Mouse (Mus musculus) adrenal gland, adult 18-20 months (tissue): Measurements from ENCODE around the gene Rrnad1. TPM values are rescaled to one million over a fixed set of nuclear protein-coding genes. Genes with fewer than 3 reads are reported as not detected.
A peak's percentile ranks its signal among the peaks of the same experiment; 100 is the strongest.

Experiments
- DNase-seq, 2 experiments: peaks; one replicate each; pipeline ENCODE4 v3.0.0; 2021 to 2022; ENCODE audit warnings: low spot score in 2 of 2
- total RNA-seq, 2 experiments: library from RNA; stranded (reverse); gene quantifications; 1 replicate in 1 of 2; 2 replicates in 1 of 2; pipeline ENCODE4 v1.2.3; 2021

The Rrnad1 gene
- total RNA-seq, 2 experiments from 2014 or later, result 14.7 to 21.9 TPM

DNA sequence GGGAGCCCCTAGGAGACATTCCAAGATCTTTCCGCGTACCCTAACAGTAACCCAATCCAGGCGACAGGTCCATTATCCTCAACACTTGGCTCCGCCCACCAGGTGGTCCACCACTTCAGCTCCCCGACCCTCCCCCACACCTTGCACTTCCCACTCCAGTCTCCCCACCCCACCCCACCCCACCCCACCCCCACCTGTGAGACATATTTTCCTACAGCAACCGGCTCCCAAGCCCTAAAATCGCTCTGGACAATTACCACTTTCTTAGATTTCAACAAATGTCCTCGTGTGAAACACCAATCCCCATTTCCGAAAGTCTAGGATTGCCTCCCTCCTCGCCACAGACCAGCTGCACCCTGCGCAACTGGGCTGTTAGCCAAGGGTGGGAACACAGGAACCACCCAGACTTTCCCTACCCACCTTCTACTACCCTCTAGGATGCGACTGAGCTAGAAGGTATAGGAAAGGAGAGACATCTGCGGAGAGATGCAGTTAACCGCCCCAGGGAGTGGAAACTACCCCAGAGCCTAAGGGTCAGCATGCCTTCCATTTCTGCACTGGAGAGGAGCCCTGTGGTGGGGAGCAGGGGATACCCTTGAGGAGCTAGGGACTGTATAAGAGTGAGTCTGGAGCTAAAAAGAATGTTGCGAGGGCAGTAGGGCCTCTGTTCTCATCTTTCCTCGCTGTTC, 18.9 kb upstream of the Rrnad1 start:
- no peak for DNase-seq

GRCm38 (mm10) chr3:87948378-87949265, 18.1 kb upstream of the Rrnad1 start, which contains the start of gene Crabp2:
Gene Crabp2 (plus strand): TSS chr3:87948666.
- no peak for DNase-seq

- no peak for DNase-seq
Measured at GRCm38 (mm10) chr3:87947811-87948199, 17.3 kb upstream of the Rrnad1 start.

DNA sequence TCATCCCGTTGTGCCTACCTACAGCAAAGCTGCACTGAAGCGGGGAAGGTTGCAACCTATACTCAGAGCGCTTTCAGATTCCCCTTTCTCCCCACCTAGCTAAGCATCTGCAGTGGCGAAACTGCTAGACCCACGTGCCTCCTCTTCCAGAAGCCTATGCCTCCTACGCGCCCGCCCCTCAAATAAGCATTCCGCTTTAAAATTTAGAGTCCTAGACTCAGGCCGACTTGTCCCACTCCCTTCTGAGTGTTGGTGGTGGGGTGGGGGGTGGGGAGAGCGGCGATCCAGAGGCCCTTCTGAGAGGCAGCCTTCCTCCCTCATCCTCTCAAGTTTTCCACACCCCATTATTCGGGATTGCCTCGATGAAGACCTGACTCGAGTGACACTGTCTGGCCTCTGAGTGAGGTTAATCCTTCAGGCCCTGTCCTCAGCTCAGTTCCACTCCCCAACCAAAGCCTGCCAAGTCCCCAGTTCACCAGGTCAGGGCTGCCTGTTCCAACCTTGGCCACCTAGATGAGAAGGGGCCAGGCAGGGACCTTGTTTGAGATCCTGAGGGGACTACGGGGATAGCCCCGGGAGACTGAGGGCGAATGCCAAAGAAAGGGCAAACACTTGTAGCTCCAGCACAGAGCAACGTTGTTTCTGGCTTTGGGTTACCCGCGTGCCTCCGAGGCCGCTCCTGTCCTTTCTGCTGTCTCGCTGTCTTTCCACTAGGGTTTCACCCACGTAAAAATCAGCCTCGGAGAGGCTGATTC, 16.7 kb upstream of the Rrnad1 start:
- DNase-seq, result no peak

GRCm38 (mm10) chr3:87946541-87946860, 16.0 kb upstream of the Rrnad1 start:
- no peak for DNase-seq

GRCm38 (mm10) chr3:87945781-87946540, 15.4 kb upstream of the Rrnad1 start:
- DNase-seq, result no peak

DNA sequence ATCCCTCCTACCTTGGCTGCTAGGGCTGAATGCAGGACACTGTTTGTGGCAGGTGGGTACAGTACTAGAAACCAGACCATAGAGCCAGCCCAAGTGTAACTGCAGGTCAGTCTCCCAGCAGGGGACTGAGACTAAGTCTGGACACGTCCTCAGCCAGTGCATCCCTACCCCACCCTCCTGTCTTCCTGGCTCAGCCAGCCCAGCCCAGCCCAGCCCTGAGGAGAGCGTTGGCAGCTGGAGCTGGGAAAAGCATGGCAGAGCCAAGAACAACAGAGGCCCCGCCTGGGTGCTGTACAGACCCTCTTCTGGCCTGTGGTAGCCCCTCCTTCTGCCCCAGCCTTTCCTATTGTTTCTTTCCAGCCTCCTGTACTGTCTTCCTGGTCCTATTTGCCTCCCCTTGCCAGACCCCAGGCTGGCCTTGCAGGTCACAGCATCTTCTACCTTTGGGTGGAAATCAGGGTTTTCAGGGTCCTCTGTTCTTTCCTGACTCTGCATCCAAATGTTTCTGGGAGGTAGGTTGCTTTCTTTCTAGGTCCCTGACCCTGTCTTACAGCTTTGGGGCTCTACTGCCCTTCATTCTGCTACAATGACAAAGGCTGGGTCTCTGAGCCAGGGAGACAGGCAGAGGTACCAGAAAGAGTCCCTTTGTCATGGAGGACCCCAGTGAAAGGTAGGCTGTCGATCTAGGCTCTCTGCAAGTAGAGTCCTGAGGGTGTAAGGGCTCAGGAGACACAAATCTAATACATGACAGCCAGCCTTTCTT, 14.5 kb upstream of the Rrnad1 start:
- DNase-seq, result no peak

- no peak for DNase-seq
Measured at GRCm38 (mm10) chr3:87943586-87943985, 13.1 kb upstream of the Rrnad1 start.

- no peak for DNase-seq
Measured at GRCm38 (mm10) chr3:87942471-87942870, 12.0 kb upstream of the Rrnad1 start.

- DNase-seq, result no peak
Measured at GRCm38 (mm10) chr3:87940611-87941010, 10.1 kb upstream of the Rrnad1 start.

DNA sequence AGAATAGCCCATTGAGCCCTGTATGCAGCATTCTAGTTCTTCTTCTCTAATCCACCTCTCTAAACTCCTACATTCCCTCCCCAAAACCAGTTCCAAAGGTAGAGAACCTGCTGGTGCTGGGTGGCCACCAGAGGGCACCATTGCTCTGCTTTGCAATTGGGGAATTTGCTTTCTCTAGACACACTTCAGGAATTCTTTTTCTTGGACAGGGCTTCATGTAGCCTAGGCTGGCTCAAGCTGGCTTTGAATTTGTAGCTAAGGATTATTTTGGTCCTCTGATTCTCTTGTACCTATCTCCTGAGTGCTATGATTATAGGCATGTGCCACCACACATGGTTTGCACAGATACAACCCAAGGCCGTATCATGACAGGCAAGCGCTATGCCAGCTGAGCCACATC, 5.3 kb upstream of the Rrnad1 start:
- DNase-seq, result peak; percentile 79 to 84

GRCm38 (mm10) chr3:87935201-87935600, 4.7 kb upstream of the Rrnad1 start:
- DNase-seq, result no peak

DNA sequence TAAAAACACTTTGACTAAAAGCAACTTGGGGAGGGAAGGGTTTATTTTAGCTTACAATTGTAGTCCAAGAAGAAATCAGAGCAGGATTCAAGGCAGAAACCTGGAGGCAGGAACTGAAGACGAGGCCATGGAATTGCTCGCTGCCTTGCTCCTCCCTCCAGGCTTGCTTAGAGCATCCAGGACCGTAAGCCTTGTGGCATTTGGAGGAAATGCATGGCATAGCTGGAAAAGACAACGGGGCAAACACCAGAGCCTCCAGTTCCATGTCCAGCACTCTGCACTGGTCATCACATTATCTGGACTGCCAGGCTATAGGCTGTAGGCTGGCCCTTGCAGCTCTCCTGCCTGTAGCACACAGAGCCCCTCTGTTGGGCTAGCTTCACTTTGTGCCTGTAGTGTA, 4.0 kb upstream of the Rrnad1 start:
- DNase-seq, result no peak

DNA sequence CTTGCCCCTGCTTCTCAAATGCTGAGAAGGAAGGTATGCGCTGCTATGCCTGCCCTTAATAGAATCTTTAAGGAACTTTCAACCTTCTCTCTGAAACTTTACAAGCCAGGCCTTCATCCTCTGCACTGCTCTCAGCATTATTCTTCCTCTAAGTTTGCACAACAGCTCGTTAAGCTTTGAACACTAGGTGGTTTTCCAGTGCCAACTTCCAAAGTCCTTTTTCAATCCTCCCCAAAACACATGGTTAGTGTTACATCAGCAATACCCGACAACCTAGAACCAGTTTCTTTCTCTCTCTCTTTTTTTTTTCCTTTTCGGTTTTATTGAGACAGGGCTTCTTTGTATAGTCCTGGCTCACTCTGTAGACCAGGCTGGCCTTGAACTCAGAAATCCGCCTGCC, 3.5 kb upstream of the Rrnad1 start:
- DNase-seq, result no peak

- DNase-seq, result no peak
Measured at GRCm38 (mm10) chr3:87929341-87930077, 1.0 kb downstream of the Rrnad1 start.

DNA sequence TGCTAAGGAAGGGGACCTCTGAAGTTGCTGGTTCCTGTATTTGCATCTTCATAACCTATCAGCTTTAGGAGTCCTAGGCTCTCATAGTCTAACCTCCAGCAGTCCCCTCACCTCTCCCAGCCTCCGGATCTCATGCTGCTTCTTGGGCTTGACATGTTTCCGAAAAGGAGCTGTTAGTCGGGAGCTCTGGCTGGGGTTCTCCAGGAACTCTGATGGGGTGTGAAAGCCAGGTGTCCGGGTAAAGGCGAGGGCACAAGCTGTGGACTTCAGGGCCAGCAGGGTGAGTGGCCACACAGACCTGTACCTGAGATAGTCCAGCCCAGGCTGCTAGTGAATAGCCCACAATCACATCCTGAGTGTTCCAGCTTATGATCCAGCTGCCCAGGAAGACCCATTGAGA, 3.1 kb downstream of the Rrnad1 start:
- DNase-seq, result no peak

DNA sequence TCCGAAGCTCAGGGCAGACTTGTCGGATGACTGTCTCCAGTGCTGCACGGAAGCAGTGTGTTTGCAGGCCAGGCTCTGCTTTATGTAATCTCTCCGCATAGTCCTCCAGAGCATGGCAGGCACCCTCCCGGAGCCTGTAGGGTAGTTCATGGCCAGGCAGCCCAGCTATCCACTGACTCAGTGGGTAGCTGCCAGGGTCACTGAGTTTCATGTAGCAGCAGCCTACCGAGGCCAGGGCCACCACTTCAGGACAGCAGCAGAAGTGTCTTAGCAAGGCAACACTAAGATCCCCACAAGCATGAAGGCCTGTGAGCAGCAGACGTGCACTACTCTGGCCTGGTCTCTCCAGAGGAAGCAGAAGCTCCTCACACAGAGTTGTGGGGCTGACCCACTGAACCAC, 5.5 kb downstream of the Rrnad1 start:
- DNase-seq, result no peak

DNA sequence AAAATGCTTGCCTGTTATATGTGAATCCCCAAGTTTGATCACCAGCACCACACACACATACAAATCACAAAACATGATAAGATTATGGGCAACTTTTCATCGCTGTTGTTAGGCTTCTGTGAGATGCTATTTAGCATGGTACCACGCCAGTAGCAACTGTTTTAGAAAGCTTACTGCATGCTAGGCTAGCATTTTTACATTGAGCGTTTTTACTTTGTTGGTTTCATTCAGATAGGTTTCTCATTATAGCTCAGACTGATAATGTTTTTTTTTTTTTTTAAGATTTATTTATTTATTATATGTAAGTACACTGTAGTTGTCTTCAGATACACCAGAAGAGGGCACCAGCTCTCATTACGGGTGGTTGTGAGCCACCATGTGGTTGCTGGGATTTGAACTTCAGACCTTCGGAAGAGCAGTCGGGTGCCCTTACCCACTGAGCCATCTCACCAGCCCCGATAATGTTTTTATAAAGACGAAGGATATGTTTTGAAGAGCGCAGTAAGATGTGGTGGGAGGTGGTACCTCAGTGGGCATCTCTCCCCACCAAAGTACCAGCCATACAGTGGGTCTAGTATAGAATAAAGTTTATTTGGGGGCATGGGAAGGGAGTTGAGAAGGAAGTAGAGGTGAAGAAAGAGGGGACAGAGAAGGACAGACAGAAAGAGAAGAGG, 10.1 kb downstream of the Rrnad1 start:
- no peak for DNase-seq
